Mouse (Mus musculus) c-Kit-positive CD71-positive TER-119-negative erythroid progenitor cells, embryonic 14.5 days (primary cell): ENCODE data around the gene Pcbp2.

Experiments used
- DNase-seq: peaks from one replicate; pipeline ENCODE4 v3.0.0-alpha.2; 2013; ENCODE audit warnings: low read depth

Gene Pcbp2

GRCm38 (mm10) chr15:102526111-102527002 lies 56.0 kb downstream of the Pcbp2 start:
- DNase-seq: no peak

GRCm38 (mm10) chr15:102527936-102528335 lies 57.6 kb downstream of the Pcbp2 start:
- no peak for DNase-seq

GRCm38 (mm10) chr15:102528396-102528795 lies 58.1 kb downstream of the Pcbp2 start:
- no peak for DNase-seq

DNA sequence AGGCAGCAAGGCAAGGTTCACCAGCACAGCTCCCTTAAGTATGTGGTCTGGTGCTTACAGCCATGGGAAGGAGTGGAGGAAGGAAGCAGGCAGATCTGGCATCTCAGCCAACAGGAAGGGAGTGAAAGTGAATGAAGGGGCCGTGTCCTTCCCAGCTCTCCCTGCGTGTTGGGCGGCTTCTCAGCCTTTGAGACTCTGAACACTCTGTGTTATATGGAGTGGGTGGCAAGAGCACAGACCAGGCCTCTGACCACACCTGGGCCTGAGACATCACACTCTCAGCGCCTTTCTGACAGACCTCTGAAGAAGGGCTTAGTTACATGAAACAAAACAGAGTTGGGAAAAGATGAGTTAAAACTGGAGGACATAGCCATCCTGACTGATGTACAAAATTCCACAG lies 60.2 kb downstream of the Pcbp2 start:
- no peak for DNase-seq

DNA sequence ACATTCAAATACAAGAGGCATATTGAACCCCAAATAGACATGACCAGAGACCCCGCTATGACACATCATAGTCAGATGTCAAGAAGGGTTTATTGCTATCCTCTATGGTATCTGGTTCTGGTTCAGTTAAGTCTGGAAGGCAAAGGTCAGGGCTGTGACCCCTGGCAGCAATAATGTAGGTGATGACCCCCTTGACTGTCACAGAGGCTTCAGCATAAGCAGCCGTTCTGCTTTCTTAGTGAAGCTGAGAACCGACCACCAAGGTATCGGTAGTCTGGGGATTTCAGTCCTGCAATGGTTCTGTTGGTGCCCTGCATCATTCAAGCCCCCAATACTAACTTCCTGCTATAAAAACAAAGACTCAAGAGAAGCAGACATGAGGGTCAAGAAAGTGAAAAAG lies 61.2 kb downstream of the Pcbp2 start:
- no peak for DNase-seq

DNA sequence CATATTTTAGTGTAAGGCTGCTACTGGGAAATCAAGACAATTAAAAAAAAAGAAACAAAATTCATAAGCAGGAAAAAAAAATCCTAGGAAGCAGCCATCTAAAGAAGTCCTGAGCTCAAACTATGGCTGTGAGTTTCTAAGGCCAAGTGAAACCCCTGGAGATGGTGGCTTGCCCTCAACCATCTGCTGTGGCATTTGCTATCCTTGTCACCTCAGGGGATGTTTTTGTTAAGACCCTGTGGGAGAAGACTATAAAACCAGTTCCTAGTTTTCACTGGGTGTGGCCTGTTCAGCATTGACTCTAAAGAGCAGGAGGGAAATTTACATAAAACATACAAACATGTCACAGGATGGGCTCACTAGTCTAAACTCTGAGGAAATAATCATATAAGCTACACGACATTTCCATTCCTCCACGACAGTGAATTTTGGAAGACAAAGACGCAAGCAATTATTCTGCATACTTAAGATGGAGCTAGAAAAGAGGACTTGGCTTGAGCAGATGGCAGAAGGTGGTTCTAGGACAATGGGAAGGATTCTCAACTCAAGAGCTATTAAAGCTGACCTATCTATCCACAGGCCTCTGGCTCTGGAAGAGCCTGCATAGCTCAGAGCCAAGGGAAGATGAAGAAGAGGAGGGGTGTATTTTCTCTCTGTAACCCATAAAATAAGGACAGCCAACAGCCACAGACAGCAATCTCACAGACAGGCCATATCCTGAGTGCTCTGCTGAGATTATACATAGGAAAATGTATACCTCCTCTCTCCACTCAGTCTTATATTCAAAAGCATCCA lies 62.0 kb downstream of the Pcbp2 start:
- DNase-seq: no peak

GRCm38 (mm10) chr15:102533926-102534325 lies 63.6 kb downstream of the Pcbp2 start:
- no peak for DNase-seq

- DNase-seq: no peak
Observed at GRCm38 (mm10) chr15:102544801-102545200, 74.5 kb downstream of the Pcbp2 start.

- DNase-seq: no peak
Observed at GRCm38 (mm10) chr15:102546246-102546645, 75.9 kb downstream of the Pcbp2 start.

- no peak for DNase-seq
Observed at GRCm38 (mm10) chr15:102546677-102547427, 76.5 kb downstream of the Pcbp2 start.

- DNase-seq: no peak
Observed at GRCm38 (mm10) chr15:102547478-102547877, 77.1 kb downstream of the Pcbp2 start.
